Mouse (Mus musculus): ENCODE results near the gene Ap3d1. TPM values are rescaled to one million over a fixed set of nuclear protein-coding genes. Genes with fewer than 3 reads are reported as not detected.
A peak's percentile ranks its signal among the peaks of the same experiment; 100 is the strongest.

The Ap3d1 gene
- polyA plus RNA-seq, 1 experiment from 2014 or later = 45.0 TPM

- Histone ChIP-seq H3K27me3 (no peaks in the 10 kb centered on the region), H3K36me3 (peaks cover 34% of the 10 kb centered on the region), H3K9ac (peak overlapping the region; percentile 43; the same call in 1 of the 2 replicates), H3K4me3 (peak overlapping the region; percentile 19), H3K4me1 (replicated peaks) (peaks cover 41% of the 10 kb centered on the region), H3K27ac (peak overlapping the region; percentile 95), H3K4me2 (peak overlapping the region; percentile 48), H3K9me3 (replicated peaks) (no peaks in the 10 kb centered on the region)
- WGBS = 12% methylated on average over 16 of the region's 16 CpGs
- peak; percentile 78 for ATAC-seq (replicated peaks; ENCODE audit: insufficient number of reproducible peaks, insufficient read depth, low FRiP score, low read depth)
Observed at GRCm38 (mm10) chr10:80664197-80665015, 77.7 kb downstream of the Ap3d1 start.

DNA sequence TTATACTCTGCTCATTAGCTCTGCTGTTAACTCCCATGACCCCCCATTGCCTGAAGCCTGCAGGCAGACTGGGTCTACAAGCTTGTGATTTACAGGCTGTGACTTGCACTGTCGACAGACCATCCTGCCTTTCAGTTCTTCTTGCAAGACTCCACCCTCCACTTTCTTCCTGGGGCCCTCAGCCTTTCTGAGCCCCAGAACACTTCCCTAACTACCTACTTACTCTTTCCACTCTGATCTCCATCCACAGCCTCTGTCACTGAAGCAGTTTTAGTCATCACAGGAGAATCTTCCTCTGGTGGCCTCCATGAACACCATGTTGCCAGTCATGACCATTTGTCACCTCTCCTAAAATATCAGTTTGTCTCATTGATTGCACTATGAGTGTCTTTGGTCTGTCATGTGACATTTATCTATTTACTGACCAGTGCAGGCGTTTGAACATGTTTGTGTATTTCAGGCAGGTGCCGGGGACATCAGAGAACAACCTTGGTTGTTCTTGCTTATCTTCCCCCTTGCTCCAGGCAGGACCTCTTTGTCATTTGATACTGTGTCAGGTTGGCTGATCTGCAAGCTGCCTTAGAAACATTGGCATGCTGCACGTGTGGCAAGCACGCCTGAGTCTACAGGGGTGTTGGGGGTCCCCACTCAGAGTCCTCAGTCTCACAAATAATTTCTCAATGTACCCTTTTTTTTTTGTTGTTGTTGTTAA lies 78.4 kb downstream of the Ap3d1 start:
- Histone ChIP-seq H3K4me2 (no peak overlapping the region), H3K9me3 (replicated peaks) (no peaks in the 10 kb centered on the region), H3K36me3 (peaks cover 26% of the 10 kb centered on the region), H3K4me3 (no peak overlapping the region), H3K9ac (no peak overlapping the region; the same call in 1 of the 2 replicates), H3K27me3 (no peaks in the 10 kb centered on the region), H3K27ac (peak overlapping the region; percentile 95), H3K4me1 (replicated peaks) (peaks cover 41% of the 10 kb centered on the region)
- ATAC-seq (replicated peaks; ENCODE audit: insufficient number of reproducible peaks, insufficient read depth, low FRiP score, low read depth) = no peak
- 25% methylated on average over 5 of the region's 5 CpGs for WGBS

GRCm38 (mm10) chr10:80661149-80661548 lies 80.9 kb downstream of the Ap3d1 start:
- 43% methylated on average over 5 of the region's 5 CpGs for WGBS
- no peak for ATAC-seq (replicated peaks; ENCODE audit: insufficient number of reproducible peaks, insufficient read depth, low FRiP score, low read depth)
- Histone ChIP-seq H3K4me3 (no peak overlapping the region), H3K27me3 (no peaks in the 10 kb centered on the region), H3K4me2 (no peak overlapping the region), H3K27ac (no peak overlapping the region), H3K9me3 (replicated peaks) (no peaks in the 10 kb centered on the region), H3K9ac (no peak overlapping the region), H3K4me1 (replicated peaks) (peaks cover 35% of the 10 kb centered on the region), H3K36me3 (peaks cover under 1% of the 10 kb centered on the region)

DNA sequence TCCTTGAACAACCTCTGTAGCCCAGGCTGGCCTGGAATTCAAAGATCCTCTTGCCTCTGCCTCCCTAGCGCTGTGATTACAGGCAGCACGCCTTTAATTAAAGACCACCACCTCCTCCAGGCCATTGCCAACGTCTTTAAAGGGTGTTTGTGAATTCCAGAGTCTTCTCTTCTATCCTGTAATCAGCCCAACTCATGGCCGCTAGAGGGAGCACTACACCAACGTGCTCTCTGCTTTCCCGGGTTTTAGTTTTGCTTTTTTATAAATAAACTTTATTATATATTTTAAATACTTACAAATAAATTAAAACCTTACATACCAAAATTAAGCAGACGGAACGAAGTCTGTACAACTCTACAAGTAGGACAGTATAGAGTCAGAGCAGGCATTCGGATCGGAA lies 82.9 kb downstream of the Ap3d1 start:
- WGBS = 13% methylated on average over 10 of the region's 10 CpGs
- Histone ChIP-seq H3K27me3 (no peaks in the 10 kb centered on the region), H3K27ac (peak overlapping the region; percentile 19; the same call in 1 of the 2 replicates), H3K9ac (no peak overlapping the region), H3K4me1 (replicated peaks) (peaks cover 33% of the 10 kb centered on the region), H3K4me2 (peak overlapping the region; percentile 41), H3K36me3 (no peaks in the 10 kb centered on the region), H3K4me3 (peak overlapping the region; percentile 27), H3K9me3 (replicated peaks) (no peaks in the 10 kb centered on the region)
- ATAC-seq (replicated peaks; ENCODE audit: insufficient number of reproducible peaks, insufficient read depth, low FRiP score, low read depth) = no peak

DNA sequence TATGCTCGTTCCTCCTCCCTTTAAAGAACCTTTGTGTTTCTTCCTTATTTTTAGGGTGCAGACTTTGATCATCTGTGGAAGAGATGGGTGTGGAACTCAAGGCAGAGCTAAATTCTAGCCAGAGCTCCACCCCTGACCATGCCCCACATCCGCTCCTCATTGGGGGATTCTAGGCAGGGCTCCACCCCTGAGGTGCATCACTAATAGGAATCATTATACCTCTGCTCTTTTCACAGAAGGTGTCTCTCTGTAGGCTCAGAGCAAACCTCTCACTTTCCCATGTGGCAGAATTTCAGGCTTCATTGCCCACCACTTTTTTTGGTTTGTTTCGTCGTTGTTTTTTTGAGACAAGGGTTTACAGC lies 83.2 kb downstream of the Ap3d1 start:
- 54% methylated on average over 4 of the region's 4 CpGs for WGBS
- peak overlapping the region; percentile 41; the same call in 1 of the 2 replicates for H3K4me2 ChIP-seq

DNA sequence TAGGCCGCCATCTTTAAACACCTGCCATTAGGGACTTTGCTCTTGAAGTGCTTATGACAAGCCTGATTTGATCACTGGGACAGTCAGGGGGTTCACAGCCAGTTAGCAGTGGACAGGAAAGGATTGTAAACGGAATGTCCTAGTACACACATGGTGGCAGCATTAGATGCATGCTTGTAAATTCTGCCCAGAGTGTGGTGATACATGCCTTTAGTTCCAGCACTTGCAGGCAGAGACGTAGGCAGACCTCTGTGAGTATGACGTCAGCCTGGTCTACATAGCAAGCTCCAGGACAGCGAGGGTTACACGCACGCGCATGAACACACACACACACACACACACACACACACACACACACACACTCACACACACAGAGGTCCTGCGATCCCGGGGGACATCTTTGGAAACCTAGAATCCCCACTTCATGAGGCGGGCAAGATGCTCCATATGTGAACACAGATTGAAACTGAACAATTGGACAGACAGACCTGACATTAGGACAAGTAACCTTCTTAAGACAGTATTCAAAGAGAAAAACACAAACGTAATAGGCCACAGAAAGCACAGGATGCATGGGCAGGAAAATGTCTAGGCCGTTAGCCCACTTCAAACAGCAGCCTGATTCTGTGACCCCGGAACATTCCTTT lies 83.7 kb downstream of the Ap3d1 start:
- Histone ChIP-seq H3K4me3 (no peak overlapping the region), H3K4me1 (replicated peaks) (peaks cover 30% of the 10 kb centered on the region), H3K9me3 (replicated peaks) (no peaks in the 10 kb centered on the region), H3K27ac (no peak overlapping the region), H3K27me3 (no peaks in the 10 kb centered on the region), H3K36me3 (no peaks in the 10 kb centered on the region), H3K4me2 (no peak overlapping the region), H3K9ac (no peak overlapping the region)
- 81% methylated on average over 14 of the region's 14 CpGs for WGBS
- ATAC-seq (replicated peaks; ENCODE audit: insufficient number of reproducible peaks, insufficient read depth, low FRiP score, low read depth) = no peak

More for the DNA sequence above, 83.2 kb downstream of the Ap3d1 start:
- Histone ChIP-seq H3K9me3 (replicated peaks) (no peaks in the 10 kb centered on the region), H3K4me3 (no peak overlapping the region), H3K9ac (no peak overlapping the region), H3K27ac (peak overlapping the region; percentile 19; the same call in 1 of the 2 replicates), H3K4me1 (replicated peaks) (peaks cover 31% of the 10 kb centered on the region), H3K36me3 (no peaks in the 10 kb centered on the region), H3K27me3 (no peaks in the 10 kb centered on the region)
- no peak for ATAC-seq (replicated peaks; ENCODE audit: insufficient number of reproducible peaks, insufficient read depth, low FRiP score, low read depth)

Other genes starting within 250 kb of the Ap3d1 start
- gene Onecut3, start 247.4 kb downstream of the Ap3d1 start, polyA plus RNA-seq (2015; fragmentation: Nextera tagmentation; extraction: Ambion mirVana) = not detected in 2 replicates
- 0.05 and 0.06 TPM in 2 replicates for gene Atp8b3, start 203.1 kb downstream of the Ap3d1 start, polyA plus RNA-seq (2015; fragmentation: Nextera tagmentation; extraction: Ambion mirVana)
- gene Rexo1, start 180.7 kb downstream of the Ap3d1 start, polyA plus RNA-seq (2015; fragmentation: Nextera tagmentation; extraction: Ambion mirVana) = 13.6 and 20.2 TPM in 2 replicates
- gene Klf16, start 164.9 kb downstream of the Ap3d1 start, polyA plus RNA-seq (2015; fragmentation: Nextera tagmentation; extraction: Ambion mirVana) = 4.7 and 6.4 TPM in 2 replicates
- 84.2 and 110 TPM in 2 replicates for gene Abhd17a, start 151.9 kb downstream of the Ap3d1 start, polyA plus RNA-seq (2015; fragmentation: Nextera tagmentation; extraction: Ambion mirVana)
- 55.9 and 71.6 TPM in 2 replicates for gene Scamp4, start 139.4 kb downstream of the Ap3d1 start, polyA plus RNA-seq (2015; fragmentation: Nextera tagmentation; extraction: Ambion mirVana)
- 3.0 and 3.9 TPM in 2 replicates for gene Adat3, start 139.4 kb downstream of the Ap3d1 start, polyA plus RNA-seq (2015; fragmentation: Nextera tagmentation; extraction: Ambion mirVana)
- 1.2 and 2.7 TPM in 2 replicates for gene Gm49322, start 136.2 kb downstream of the Ap3d1 start, polyA plus RNA-seq (2015; fragmentation: Nextera tagmentation; extraction: Ambion mirVana)
- gene Csnk1g2, start 119.4 kb downstream of the Ap3d1 start, polyA plus RNA-seq (2015; fragmentation: Nextera tagmentation; extraction: Ambion mirVana) = 78.2 and 112 TPM in 2 replicates
- 45.4 and 64.8 TPM in 2 replicates for gene Btbd2, start 85.2 kb downstream of the Ap3d1 start, polyA plus RNA-seq (2015; fragmentation: Nextera tagmentation; extraction: Ambion mirVana)
- gene Mknk2, start 64.2 kb downstream of the Ap3d1 start, polyA plus RNA-seq (2015; fragmentation: Nextera tagmentation; extraction: Ambion mirVana) = 70.8 and 99.5 TPM in 2 replicates
- 22.1 and 33.6 TPM in 2 replicates for gene Mob3a, start 40.3 kb downstream of the Ap3d1 start, polyA plus RNA-seq (2015; fragmentation: Nextera tagmentation; extraction: Ambion mirVana)
- 10.4 and 14.6 TPM in 2 replicates for gene Izumo4, start 40.1 kb downstream of the Ap3d1 start, polyA plus RNA-seq (2015; fragmentation: Nextera tagmentation; extraction: Ambion mirVana)
- 16.1 and 22.4 TPM in 2 replicates for gene Dot1l, start 12.9 kb upstream of the Ap3d1 start, polyA plus RNA-seq (2015; fragmentation: Nextera tagmentation; extraction: Ambion mirVana)
- gene Sf3a2, start 55.9 kb upstream of the Ap3d1 start, polyA plus RNA-seq (2015; fragmentation: Nextera tagmentation; extraction: Ambion mirVana) = 38.3 and 48.3 TPM in 2 replicates
- gene Plekhj1, start 56.4 kb upstream of the Ap3d1 start, polyA plus RNA-seq (2015; fragmentation: Nextera tagmentation; extraction: Ambion mirVana) = 65.2 and 83.1 TPM in 2 replicates
- 0.16 and 0.19 TPM in 2 replicates for gene Amh, start 63.0 kb upstream of the Ap3d1 start, polyA plus RNA-seq (2015; fragmentation: Nextera tagmentation; extraction: Ambion mirVana)
- 4.0 and 5.1 TPM in 2 replicates for gene Jsrp1, start 71.2 kb upstream of the Ap3d1 start, polyA plus RNA-seq (2015; fragmentation: Nextera tagmentation; extraction: Ambion mirVana)
- gene Oaz1, start 84.4 kb upstream of the Ap3d1 start, polyA plus RNA-seq (2015; fragmentation: Nextera tagmentation; extraction: Ambion mirVana) = 1,772 and 2,077 TPM in 2 replicates
- 0.29 and 0.43 TPM in 2 replicates for gene Lingo3, start 101.8 kb upstream of the Ap3d1 start, polyA plus RNA-seq (2015; fragmentation: Nextera tagmentation; extraction: Ambion mirVana)
- gene Lsm7, start 112.9 kb upstream of the Ap3d1 start, polyA plus RNA-seq (2015; fragmentation: Nextera tagmentation; extraction: Ambion mirVana) = 153 and 154 TPM in 2 replicates
- gene Sppl2b, start 113.0 kb upstream of the Ap3d1 start, polyA plus RNA-seq (2015; fragmentation: Nextera tagmentation; extraction: Ambion mirVana) = 23.1 and 32.5 TPM in 2 replicates
- 0.04 TPM in 1 of 2 replicates, not detected in the other for gene Tmprss9, start 129.6 kb upstream of the Ap3d1 start, polyA plus RNA-seq (2015; fragmentation: Nextera tagmentation; extraction: Ambion mirVana)
- gene Timm13, start 158.7 kb upstream of the Ap3d1 start, polyA plus RNA-seq (2015; fragmentation: Nextera tagmentation; extraction: Ambion mirVana) = 269 and 299 TPM in 2 replicates
- 22.0 and 32.1 TPM in 2 replicates for gene Lmnb2, start 176.0 kb upstream of the Ap3d1 start, polyA plus RNA-seq (2015; fragmentation: Nextera tagmentation; extraction: Ambion mirVana)
- gene Gadd45b, start 187.8 kb upstream of the Ap3d1 start, polyA plus RNA-seq (2015; fragmentation: Nextera tagmentation; extraction: Ambion mirVana) = 30.8 and 34.1 TPM in 2 replicates